Mouse (Mus musculus) kidney, embryonic 15.5 days (tissue): ENCODE measurements around the gene Nppb. TPM values are rescaled to one million over a fixed set of nuclear protein-coding genes. Genes with fewer than 3 reads are reported as not detected.

ENCODE experiments used
- ATAC-seq: fragments of 200-750 bp; cut with Nextera tagmentation; replicated peaks from 2 replicates; pipeline ENCODE4 v1.8.0; 2017; ENCODE audit warnings: moderate TSS enrichment; ENCODE audit not compliant: low FRiP score
- H3K27ac ChIP-seq: fragments of 300-500 bp; sonication (generic); 2 replicates; pipeline ENCODE4 v1.5.1; 2015; ENCODE audit warnings: mild to moderate bottlenecking, inconsistent platforms
- H3K27me3 ChIP-seq: fragments of 300-500 bp; sonication (generic); 2 replicates; pipeline ENCODE4 v1.6.1; 2015; ENCODE audit warnings: inconsistent platforms
- H3K36me3 ChIP-seq: fragments of 300-500 bp; sonication (generic); 2 replicates; pipeline ENCODE4 v1.6.1; 2015; ENCODE audit warnings: inconsistent platforms
- H3K4me1 ChIP-seq: fragments of 300-500 bp; sonication (generic); 2 replicates; pipeline ENCODE4 v1.6.1; 2015; ENCODE audit warnings: inconsistent platforms
- H3K4me2 ChIP-seq: fragments of 300-500 bp; sonication (generic); 2 replicates; pipeline ENCODE4 v1.6.1; 2015; ENCODE audit warnings: moderate library complexity, mild to moderate bottlenecking, inconsistent platforms
- H3K4me3 ChIP-seq: fragments of 300-500 bp; sonication (generic); replicated peaks from 2 replicates; pipeline ENCODE4 v1.5.1; 2015; ENCODE audit warnings: mild to moderate bottlenecking, inconsistent platforms
- H3K9ac ChIP-seq: fragments of 300-500 bp; sonication (generic); 2 replicates; pipeline ENCODE4 v1.6.1; 2015; ENCODE audit warnings: mild to moderate bottlenecking, inconsistent platforms
- H3K9me3 ChIP-seq: fragments of 300-500 bp; sonication (generic); replicated peaks from 2 replicates; pipeline ENCODE4 v1.6.1; 2016; ENCODE audit warnings: inconsistent platforms
- WGBS: fragments of 180-500 bp; shearing (Covaris S2); methylation state at CpG from one replicate; pipeline ENCODE4 v1.1.7; 2015; ENCODE audit warnings: mixed read lengths; 5-methylcytosine and 5-hydroxymethylcytosine counted together
- polyA plus RNA-seq: library from polyadenylated mRNA; unstranded; fragments of >200 nt; fragmentation: Nextera tagmentation; extraction: Ambion mirVana; gene quantifications from 2 replicates; pipeline ENCODE4 v1.2.1, GENCODE M21; 2015

The Nppb gene
- polyA plus RNA-seq, 1 experiment from 2014 or later = not detected

GRCm38 (mm10) chr4:147947511-147947910 lies 38.1 kb upstream of the Nppb start:
- H3K27ac ChIP-seq = no peak overlapping the region
- H3K36me3 ChIP-seq = peaks cover 64% of the 10 kb centered on the region
- no peak overlapping the region for H3K4me3 ChIP-seq
- ATAC-seq = no peak
- no peak overlapping the region for H3K4me2 ChIP-seq
- H3K4me1 ChIP-seq = peaks cover 10% of the 10 kb centered on the region
- H3K9me3 ChIP-seq = no peaks in the 10 kb centered on the region
- no peak overlapping the region for H3K9ac ChIP-seq
- H3K27me3 ChIP-seq = no peaks in the 10 kb centered on the region
- WGBS = 60% methylated on average over 2 of the region's 2 CpGs

- no peak overlapping the region for H3K4me3 ChIP-seq
- H3K4me2 ChIP-seq = no peak overlapping the region
- no peak overlapping the region for H3K27ac ChIP-seq
- no peaks in the 10 kb centered on the region for H3K27me3 ChIP-seq
- 11% methylated on average over 4 of the region's 4 CpGs for WGBS
- no peak for ATAC-seq
- no peaks in the 10 kb centered on the region for H3K9me3 ChIP-seq
- peaks cover 7% of the 10 kb centered on the region for H3K36me3 ChIP-seq
- no peaks in the 10 kb centered on the region for H3K4me1 ChIP-seq
- H3K9ac ChIP-seq = no peak overlapping the region
Measured at GRCm38 (mm10) chr4:147953590-147953989, 32.0 kb upstream of the Nppb start.

- no peaks in the 10 kb centered on the region for H3K9me3 ChIP-seq
- no peak for ATAC-seq
- no peaks in the 10 kb centered on the region for H3K27me3 ChIP-seq
- no peaks in the 10 kb centered on the region for H3K36me3 ChIP-seq
- no peaks in the 10 kb centered on the region for H3K4me1 ChIP-seq
- H3K27ac ChIP-seq = no peak overlapping the region
- 42% methylated on average over 11 of the region's 11 CpGs for WGBS
- no peak overlapping the region for H3K9ac ChIP-seq
- H3K4me3 ChIP-seq = no peak overlapping the region
- no peak overlapping the region for H3K4me2 ChIP-seq
Measured at GRCm38 (mm10) chr4:147957141-147957540, 28.4 kb upstream of the Nppb start.

- H3K27me3 ChIP-seq = no peaks in the 10 kb centered on the region
- ATAC-seq = 0 out of 2 replicates have a peak, but pooled peaks have one; percentile 63
- H3K9me3 ChIP-seq = no peaks in the 10 kb centered on the region
- H3K4me2 ChIP-seq = no peak overlapping the region
- H3K4me1 ChIP-seq = no peaks in the 10 kb centered on the region
- H3K27ac ChIP-seq = no peak overlapping the region
- WGBS = 38% methylated on average over 6 of the region's 6 CpGs
- H3K9ac ChIP-seq = no peak overlapping the region
- H3K36me3 ChIP-seq = no peaks in the 10 kb centered on the region
- no peak overlapping the region for H3K4me3 ChIP-seq
Measured at GRCm38 (mm10) chr4:147959881-147960831, 25.4 kb upstream of the Nppb start.

- no peaks in the 10 kb centered on the region for H3K4me1 ChIP-seq
- H3K36me3 ChIP-seq = no peaks in the 10 kb centered on the region
- H3K27me3 ChIP-seq = no peaks in the 10 kb centered on the region
- WGBS = 45% methylated on average over 6 of the region's 6 CpGs
- H3K9ac ChIP-seq = no peak overlapping the region
- no peak overlapping the region for H3K27ac ChIP-seq
- H3K4me3 ChIP-seq = no peak overlapping the region
- H3K4me2 ChIP-seq = no peak overlapping the region
- ATAC-seq = no peak
- no peaks in the 10 kb centered on the region for H3K9me3 ChIP-seq
Measured at GRCm38 (mm10) chr4:147962781-147963180, 22.8 kb upstream of the Nppb start.

- no peak overlapping the region for H3K4me3 ChIP-seq
- no peaks in the 10 kb centered on the region for H3K4me1 ChIP-seq
- no peaks in the 10 kb centered on the region for H3K9me3 ChIP-seq
- H3K36me3 ChIP-seq = no peaks in the 10 kb centered on the region
- H3K9ac ChIP-seq = no peak overlapping the region
- 77% methylated on average over 15 of the region's 15 CpGs for WGBS
- no peak overlapping the region for H3K4me2 ChIP-seq
- no peak overlapping the region for H3K27ac ChIP-seq
- ATAC-seq = no peak
- no peaks in the 10 kb centered on the region for H3K27me3 ChIP-seq
Measured at GRCm38 (mm10) chr4:147963623-147964022, 22.0 kb upstream of the Nppb start.

GRCm38 (mm10) chr4:147965712-147966111 lies 19.9 kb upstream of the Nppb start:
- 62% methylated on average over 7 of the region's 7 CpGs for WGBS

GRCm38 (mm10) chr4:147968816-147969215 lies 16.8 kb upstream of the Nppb start:
- H3K27ac ChIP-seq = no peak overlapping the region
- WGBS = 74% methylated on average over 2 of the region's 2 CpGs
- no peaks in the 10 kb centered on the region for H3K27me3 ChIP-seq
- no peak overlapping the region for H3K9ac ChIP-seq
- H3K4me2 ChIP-seq = no peak overlapping the region
- no peaks in the 10 kb centered on the region for H3K4me1 ChIP-seq
- ATAC-seq = no peak
- no peaks in the 10 kb centered on the region for H3K9me3 ChIP-seq
- no peaks in the 10 kb centered on the region for H3K36me3 ChIP-seq
- no peak overlapping the region for H3K4me3 ChIP-seq

More at GRCm38 (mm10) chr4:147965712-147966111, 19.9 kb upstream of the Nppb start:
- no peaks in the 10 kb centered on the region for H3K27me3 ChIP-seq
- no peaks in the 10 kb centered on the region for H3K36me3 ChIP-seq
- H3K4me1 ChIP-seq = no peaks in the 10 kb centered on the region
- no peak overlapping the region for H3K9ac ChIP-seq
- no peak overlapping the region for H3K4me2 ChIP-seq
- no peak for ATAC-seq
- no peak overlapping the region for H3K4me3 ChIP-seq
- H3K9me3 ChIP-seq = no peaks in the 10 kb centered on the region
- H3K27ac ChIP-seq = no peak overlapping the region

- H3K36me3 ChIP-seq = no peaks in the 10 kb centered on the region
- H3K9ac ChIP-seq = no peak overlapping the region
- no peaks in the 10 kb centered on the region for H3K27me3 ChIP-seq
- no peak for ATAC-seq
- H3K27ac ChIP-seq = no peak overlapping the region
- no peak overlapping the region for H3K4me2 ChIP-seq
- H3K4me3 ChIP-seq = no peak overlapping the region
- H3K4me1 ChIP-seq = no peaks in the 10 kb centered on the region
- H3K9me3 ChIP-seq = no peaks in the 10 kb centered on the region
- 63% methylated on average over 9 of the region's 9 CpGs for WGBS
Measured at GRCm38 (mm10) chr4:147969337-147969736, 16.3 kb upstream of the Nppb start.

- WGBS = 70% methylated on average over 3 of the region's 3 CpGs
- Histone ChIP-seq H3K27me3 (no peaks in the 10 kb centered on the region), H3K9ac (no peak overlapping the region), H3K4me1 (no peaks in the 10 kb centered on the region), H3K36me3 (no peaks in the 10 kb centered on the region), H3K4me3 (no peak overlapping the region), H3K9me3 (no peaks in the 10 kb centered on the region; the same call in 1 of the 2 replicates), H3K4me2 (no peak overlapping the region), H3K27ac (no peak overlapping the region)
- ATAC-seq = no peak
Measured at GRCm38 (mm10) chr4:147976237-147976636, 9.4 kb upstream of the Nppb start.

GRCm38 (mm10) chr4:147977726-147978125 lies 7.9 kb upstream of the Nppb start:
- Histone ChIP-seq H3K9ac (no peak overlapping the region), H3K4me1 (no peaks in the 10 kb centered on the region), H3K36me3 (no peaks in the 10 kb centered on the region), H3K4me3 (no peak overlapping the region), H3K4me2 (no peak overlapping the region), H3K9me3 (no peaks in the 10 kb centered on the region; the same call in 1 of the 2 replicates), H3K27me3 (no peaks in the 10 kb centered on the region), H3K27ac (no peak overlapping the region)
- WGBS = 75% methylated on average over 4 of the region's 4 CpGs
- no peak for ATAC-seq

- no peaks in the 10 kb centered on the region for H3K36me3 ChIP-seq
- H3K4me2 ChIP-seq = no peak overlapping the region
- no peaks in the 10 kb centered on the region; the same call in 1 of the 2 replicates for H3K9me3 ChIP-seq
- H3K9ac ChIP-seq = no peak overlapping the region
- no peak for ATAC-seq
- no peaks in the 10 kb centered on the region for H3K4me1 ChIP-seq
- WGBS = 88% methylated on average over 6 of the region's 6 CpGs
- no peaks in the 10 kb centered on the region for H3K27me3 ChIP-seq
- no peak overlapping the region for H3K27ac ChIP-seq
- no peak overlapping the region for H3K4me3 ChIP-seq
Measured at GRCm38 (mm10) chr4:147978391-147978790, 7.2 kb upstream of the Nppb start.
